Mouse (Mus musculus) ES-Bruce4 (cell line): ENCODE measurements at regions not wholly inside any gene's neighbourhood (a gene's known extent, or its start where the extent isn't known, plus 50 kb on each side); places are given as distances from the start of the nearest gene placed in this dataset.
"Not testable (repeated sequence)": the region's sequence is repeated elsewhere in the genome, so short reads cannot be mapped to it uniquely, and the experiment has no call there.

Source experiments
- H3K27ac ChIP-seq: 2 replicates; pipeline ENCODE4 v1.5.1; 2012; ENCODE audit warnings: low read length, inconsistent platforms; ENCODE audit not compliant: insufficient read depth
- H3K27me3 ChIP-seq: 2 replicates; pipeline ENCODE4 v1.6.1; 2012; ENCODE audit warnings: mild to moderate bottlenecking, low read length, inconsistent platforms; ENCODE audit not compliant: control insufficient read depth, poor library complexity, insufficient read depth, severe bottlenecking
- H3K36me3 ChIP-seq: 2 replicates; pipeline ENCODE4 v1.6.1; 2012; ENCODE audit warnings: inconsistent platforms, mild to moderate bottlenecking, low read length, moderate library complexity; ENCODE audit not compliant: control insufficient read depth, poor library complexity, insufficient read depth, severe bottlenecking
- H3K4me1 ChIP-seq: one replicate; pipeline ENCODE4 v1.8.1; 2011; ENCODE audit warnings: low read length; ENCODE audit not compliant: control insufficient read depth, insufficient read depth
- H3K4me3 ChIP-seq: 2 replicates; pipeline ENCODE4 v1.5.1; 2011; ENCODE audit warnings: low read depth, mild to moderate bottlenecking, low read length
- H3K9ac ChIP-seq: 2 replicates; pipeline ENCODE4 v1.6.1; 2012; ENCODE audit warnings: low read depth, mild to moderate bottlenecking, inconsistent platforms; ENCODE audit not compliant: poor library complexity, severe bottlenecking
- H3K9me3 ChIP-seq: replicated peaks from 2 replicates; pipeline ENCODE4 v1.6.1; 2012; ENCODE audit warnings: mild to moderate bottlenecking, low read length, inconsistent platforms; ENCODE audit not compliant: control insufficient read depth, poor library complexity, insufficient read depth, severe bottlenecking
- CTCF ChIP-seq: IDR thresholded peaks from one replicate; pipeline ENCODE4 v1.8.1; 2011; ENCODE audit warnings: low read depth, low read length
- EP300 ChIP-seq: IDR thresholded peaks from 2 replicates; pipeline ENCODE4 v1.6.1; 2011; ENCODE audit warnings: low read depth, low read length; ENCODE audit not compliant: insufficient read depth
- POLR2A ChIP-seq: IDR thresholded peaks from one replicate; pipeline ENCODE4 v1.8.1; 2011; ENCODE audit warnings: low read length; ENCODE audit not compliant: insufficient read depth

DNA sequence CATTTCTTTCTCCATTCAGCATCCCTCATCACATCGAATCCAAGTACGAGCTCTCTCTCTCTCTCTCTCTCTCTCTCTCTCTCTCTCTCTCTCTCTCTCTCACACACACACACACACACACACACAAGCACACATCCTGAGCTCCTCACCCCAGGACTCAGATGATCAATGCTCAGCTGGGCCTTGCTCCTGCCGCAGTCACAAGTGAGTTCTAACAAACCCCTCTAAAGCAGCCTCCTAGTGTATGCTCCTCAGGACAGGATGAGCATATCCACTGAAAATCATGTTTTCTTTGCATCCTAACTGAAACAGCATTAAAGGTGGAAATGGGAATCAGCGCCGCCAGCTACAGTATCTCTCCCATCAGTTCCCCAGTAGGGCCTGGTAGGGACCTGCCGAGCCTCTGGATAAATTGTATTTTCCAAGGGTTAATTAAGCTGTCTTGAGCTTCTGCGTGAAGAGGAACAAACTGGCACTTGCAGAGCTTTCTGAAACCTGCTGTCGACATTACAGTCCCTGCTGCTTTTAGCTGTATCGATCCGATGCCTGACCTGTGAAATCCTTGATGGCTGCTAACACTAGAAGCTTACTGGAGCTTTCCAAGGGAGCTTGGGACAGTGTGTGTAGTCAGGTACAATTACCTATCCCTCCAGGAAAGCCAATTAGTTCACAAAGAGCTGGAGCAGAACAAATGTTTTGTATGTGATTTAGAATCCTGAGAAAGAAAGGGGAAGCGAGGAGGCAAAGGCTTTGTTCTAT, 131.3 kb upstream of the Vrk2 start:
- Histone ChIP-seq H3K9ac (no peak overlapping the region), H3K36me3 (no peaks in the 10 kb centered on the region), H3K27ac (no peak overlapping the region), H3K27me3 (no peaks in the 10 kb centered on the region), H3K4me3 (no peak overlapping the region), H3K4me1 (no peaks in the 10 kb centered on the region), H3K9me3 (no peaks in the 10 kb centered on the region)
- TF ChIP-seq POLR2A (no peak), EP300 (no peak), CTCF (no peak)

DNA sequence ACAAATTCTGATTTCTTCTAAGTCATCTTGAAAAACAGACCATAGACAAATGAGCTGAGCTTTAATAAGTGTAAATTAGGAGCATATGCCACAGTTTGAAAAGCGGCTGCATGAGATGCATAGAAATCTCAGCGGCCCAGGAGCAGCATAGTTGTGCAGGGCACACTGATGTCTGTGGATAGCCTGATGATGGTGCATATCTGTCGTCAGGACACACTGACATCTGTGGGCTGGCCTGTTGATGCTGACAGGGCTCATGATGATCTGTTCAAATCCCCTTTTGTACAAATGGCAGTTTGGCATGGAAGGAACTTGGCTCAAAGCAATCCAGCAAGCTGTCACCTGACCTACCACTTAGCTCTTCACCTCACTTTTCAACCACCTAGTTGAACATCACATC, 128.5 kb upstream of the Vrk2 start:
- Histone ChIP-seq H3K9me3 (no peaks in the 10 kb centered on the region), H3K4me1 (no peaks in the 10 kb centered on the region), H3K27ac (no peak overlapping the region), H3K27me3 (no peaks in the 10 kb centered on the region), H3K9ac (no peak overlapping the region), H3K4me3 (no peak overlapping the region), H3K36me3 (no peaks in the 10 kb centered on the region)
- TF ChIP-seq POLR2A (no peak), CTCF (no peak), EP300 (no peak)

DNA sequence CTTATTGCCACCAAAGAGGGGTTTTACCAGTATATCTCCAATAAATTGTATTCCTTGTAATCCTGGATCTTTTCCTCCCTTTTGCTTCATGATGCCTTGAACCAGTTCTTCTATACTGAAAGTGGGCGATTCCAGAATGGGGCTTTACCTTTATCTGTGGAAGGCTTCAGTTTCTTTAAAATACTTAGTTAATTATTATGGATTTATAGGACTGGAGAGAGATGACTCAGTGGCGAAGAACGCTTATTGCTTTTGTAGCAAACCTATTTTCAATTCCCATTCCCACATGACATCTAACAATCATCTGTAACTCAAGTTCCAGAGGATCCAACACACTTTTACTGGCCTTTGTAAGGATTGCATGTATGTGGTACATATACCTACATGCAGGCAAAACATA, 127.4 kb upstream of the Vrk2 start:
- no peaks in the 10 kb centered on the region for H3K9me3 ChIP-seq
- H3K36me3 ChIP-seq: no peaks in the 10 kb centered on the region
- no peak overlapping the region for H3K9ac ChIP-seq
- no peak overlapping the region for H3K4me3 ChIP-seq
- H3K4me1 ChIP-seq: no peaks in the 10 kb centered on the region
- TF ChIP-seq CTCF (no peak), POLR2A (no peak), EP300 (no peak)
- no peak overlapping the region for H3K27ac ChIP-seq
- H3K27me3 ChIP-seq: no peaks in the 10 kb centered on the region

DNA sequence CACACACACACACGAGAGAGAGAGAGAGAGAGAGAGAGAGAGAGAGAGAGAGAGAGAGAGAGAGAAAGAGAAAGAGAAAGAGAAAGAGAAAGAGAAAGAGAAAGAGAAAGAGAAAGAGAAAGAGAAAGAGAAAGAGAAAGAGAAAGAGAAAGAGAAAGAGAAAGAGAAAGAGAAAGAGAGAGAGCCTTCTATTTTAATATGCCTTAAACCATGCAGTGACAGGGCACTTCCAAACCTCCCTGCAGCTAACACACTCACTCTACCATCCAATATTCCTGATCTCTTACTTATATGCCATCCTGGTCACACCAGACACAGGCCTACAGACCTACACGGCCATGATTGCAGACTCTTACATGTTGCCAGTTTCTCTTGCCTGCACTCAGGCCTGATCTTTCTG, 117.4 kb upstream of the Vrk2 start:
- H3K9ac ChIP-seq, H3K36me3 ChIP-seq, H3K4me3 ChIP-seq, H3K27me3 ChIP-seq, H3K9me3 ChIP-seq, H3K4me1 ChIP-seq, H3K27ac ChIP-seq: not testable (repeated sequence)

DNA sequence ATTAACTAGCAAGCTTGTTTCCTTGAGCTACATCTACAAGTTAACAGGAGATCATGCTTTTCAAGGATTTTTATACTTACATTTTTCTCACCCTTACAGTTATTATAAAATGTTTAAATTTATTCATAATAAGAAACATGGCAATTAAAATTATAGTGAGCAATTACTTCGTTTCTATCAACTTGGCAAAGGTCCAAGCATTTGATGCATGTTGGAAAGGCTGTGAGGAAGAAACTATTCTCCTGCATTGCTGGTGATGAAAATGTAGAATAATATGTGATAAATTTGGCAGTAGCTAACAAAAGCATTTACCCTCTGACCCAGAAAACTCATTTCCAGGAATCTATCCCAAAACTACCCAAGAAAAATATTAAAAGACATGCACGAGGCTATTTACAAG, 114.8 kb upstream of the Vrk2 start:
- H3K27ac ChIP-seq: no peak overlapping the region
- no peak overlapping the region for H3K9ac ChIP-seq
- no peaks in the 10 kb centered on the region for H3K4me1 ChIP-seq
- no peaks in the 10 kb centered on the region for H3K36me3 ChIP-seq
- TF ChIP-seq POLR2A: no peak
- H3K4me3 ChIP-seq: no peak overlapping the region
- H3K27me3 ChIP-seq: no peaks in the 10 kb centered on the region
- H3K9me3 ChIP-seq: no peaks in the 10 kb centered on the region

DNA sequence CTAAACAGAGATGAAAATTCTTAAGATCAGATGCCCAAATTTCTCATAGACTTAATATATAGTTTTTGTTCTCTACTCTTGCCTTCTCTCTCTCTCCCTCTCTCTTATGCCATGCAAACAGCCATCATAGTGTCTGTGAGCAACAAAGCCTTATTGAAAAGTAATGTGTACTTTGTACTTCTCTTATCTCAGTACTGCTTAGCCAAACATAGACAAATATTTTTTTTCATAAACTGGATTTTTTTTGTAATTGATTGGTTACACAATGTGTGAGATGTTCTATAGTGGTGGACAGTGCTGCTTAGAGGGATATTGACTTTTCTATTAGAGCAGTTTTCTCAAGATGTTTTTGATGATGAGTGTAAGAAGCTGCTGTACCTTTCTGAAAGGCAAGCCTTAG, 90.1 kb upstream of the Vrk2 start:
- no peaks in the 10 kb centered on the region for H3K27me3 ChIP-seq
- H3K9ac ChIP-seq: no peak overlapping the region
- H3K27ac ChIP-seq: no peak overlapping the region
- H3K4me1 ChIP-seq: no peaks in the 10 kb centered on the region
- no peak overlapping the region for H3K4me3 ChIP-seq
- H3K9me3 ChIP-seq: no peaks in the 10 kb centered on the region; the same call in 1 of the 2 replicates
- TF ChIP-seq EP300: no peak
- no peak for TF ChIP-seq CTCF
- no peak for TF ChIP-seq POLR2A
- no peaks in the 10 kb centered on the region for H3K36me3 ChIP-seq
